Mouse (Mus musculus) stomach, embryonic 14.5 days (tissue): ENCODE measurements around the gene Btg3. TPM values are rescaled to one million over a fixed set of nuclear protein-coding genes. Genes with fewer than 3 reads are reported as not detected.

Experiments
- ATAC-seq: fragments of 200-750 bp; cut with Nextera tagmentation; 2 replicates; pipeline ENCODE4 v1.8.0; 2017; ENCODE audit warnings: low read depth, moderate TSS enrichment; ENCODE audit not compliant: insufficient number of reproducible peaks, insufficient read depth, low FRiP score
- H3K27ac ChIP-seq: fragments of 300-500 bp; sonication (generic); 2 replicates; pipeline ENCODE4 v1.5.1; 2014; ENCODE audit warnings: mild to moderate bottlenecking, low read length, moderate library complexity, mixed read lengths
- H3K27me3 ChIP-seq: fragments of 300-500 bp; sonication (generic); 2 replicates; pipeline ENCODE4 v1.6.1; 2014; ENCODE audit warnings: low read length, control low read depth, mixed read lengths; ENCODE audit not compliant: control insufficient read depth, insufficient read depth
- H3K36me3 ChIP-seq: fragments of 300-500 bp; sonication (generic); 2 replicates; pipeline ENCODE4 v1.6.1; 2014; ENCODE audit warnings: mild to moderate bottlenecking, control low read depth, low read length, moderate library complexity, mixed read lengths; ENCODE audit not compliant: control insufficient read depth, insufficient read depth
- H3K4me1 ChIP-seq: fragments of 300-500 bp; sonication (generic); 2 replicates; pipeline ENCODE4 v1.6.1; 2014; ENCODE audit warnings: low read length, control low read depth, mixed read lengths; ENCODE audit not compliant: control insufficient read depth, insufficient read depth
- H3K4me2 ChIP-seq: fragments of 300-500 bp; sonication (generic); replicated peaks from 2 replicates; pipeline ENCODE4 v1.6.1; 2014; ENCODE audit warnings: low read depth, low read length, control low read depth
- H3K4me3 ChIP-seq: fragments of 300-500 bp; sonication (generic); 2 replicates; pipeline ENCODE4 v1.5.1; 2014; ENCODE audit warnings: low read depth, low read length, control low read depth
- H3K9ac ChIP-seq: fragments of 300-500 bp; sonication (generic); replicated peaks from 2 replicates; pipeline ENCODE4 v1.6.1; 2014; ENCODE audit warnings: low read depth, mild to moderate bottlenecking, control low read depth, low read length, moderate library complexity, mixed read lengths
- H3K9me3 ChIP-seq: fragments of 300-500 bp; sonication (generic); 2 replicates; pipeline ENCODE4 v1.6.1; 2016; ENCODE audit warnings: low read depth, low read length, control low read depth; ENCODE audit not compliant: control insufficient read depth
- WGBS: fragments of 180-500 bp; shearing (Covaris S2); extraction: QIAGEN DNeasy Blood & Tissue Kit; methylation state at CpG from one replicate; pipeline ENCODE4 v1.1.7; 2014; 5-methylcytosine and 5-hydroxymethylcytosine counted together
- polyA plus RNA-seq: library from polyadenylated mRNA; unstranded; fragments of >200 nt; fragmentation: Nextera tagmentation; extraction: Ambion mirVana; gene quantifications from 2 replicates; pipeline ENCODE4 v1.2.1, GENCODE M21; 2014

The Btg3 gene
- polyA plus RNA-seq, 1 experiment from 2014 or later: 31.7 TPM

DNA sequence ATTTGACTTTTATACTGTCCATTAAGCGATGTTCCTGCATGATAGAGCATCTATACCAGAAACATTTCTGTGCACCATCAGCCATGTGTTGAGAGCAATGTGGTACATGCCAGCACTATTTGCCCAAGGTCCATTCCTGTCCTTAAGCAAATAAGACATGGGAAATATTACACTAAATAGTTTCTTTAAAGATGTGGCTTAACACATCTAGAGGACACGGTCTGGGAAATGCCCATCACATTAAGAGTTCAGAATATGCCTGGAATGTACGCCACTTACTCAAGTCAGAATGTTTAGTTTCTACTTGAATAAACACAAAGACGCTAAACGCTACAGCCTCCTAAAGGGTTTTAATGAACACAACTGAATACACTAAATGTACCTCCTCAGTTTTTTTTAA, 93.8 kb downstream of the Btg3 start:
- Histone ChIP-seq H3K27ac (no peak overlapping the region), H3K4me2 (no peak overlapping the region), H3K4me3 (no peak overlapping the region), H3K9me3 (no peaks in the 10 kb centered on the region), H3K4me1 (no peaks in the 10 kb centered on the region), H3K27me3 (no peaks in the 10 kb centered on the region), H3K36me3 (no peaks in the 10 kb centered on the region), H3K9ac (no peak overlapping the region)
- no peak for ATAC-seq
- WGBS: 30% methylated on average over 5 of the region's 5 CpGs

Other genes starting within 250 kb of the Btg3 start
- 50.1 and 56.3 TPM in 2 replicates for gene Cxadr, start 75.7 kb downstream of the Btg3 start, polyA plus RNA-seq
- 17.8 and 19.6 TPM in 2 replicates for gene D16Ertd472e, start 199.5 kb upstream of the Btg3 start, polyA plus RNA-seq